Mouse (Mus musculus): ENCODE measurements at regions not wholly inside any gene's neighbourhood (a gene's known extent, or its start where the extent isn't known, plus 50 kb on each side); places are given as distances from the start of the nearest gene placed in this dataset.

DNA sequence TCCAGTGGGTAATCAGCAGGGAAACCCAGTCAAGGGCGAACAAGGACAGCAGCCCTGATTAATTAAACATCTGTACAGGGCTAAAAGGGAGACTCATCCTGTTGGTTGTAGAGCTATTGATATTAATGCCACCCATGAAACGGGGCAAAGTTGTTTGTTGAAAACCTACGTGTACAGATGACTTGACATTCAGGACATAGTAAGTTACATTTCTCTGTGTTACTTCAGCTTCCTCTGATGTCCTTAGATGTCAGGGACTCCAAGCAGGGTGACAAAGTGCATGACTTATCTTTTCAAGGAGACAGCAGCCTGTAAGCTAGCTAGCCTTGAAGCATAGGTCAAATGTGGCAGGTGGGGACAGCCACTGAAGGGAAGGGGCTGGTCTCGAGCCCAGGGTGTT is 390.5 kb downstream of the Ccdc171 start:
- DNase-seq (ENCODE audit: low spot score): no peak

DNA sequence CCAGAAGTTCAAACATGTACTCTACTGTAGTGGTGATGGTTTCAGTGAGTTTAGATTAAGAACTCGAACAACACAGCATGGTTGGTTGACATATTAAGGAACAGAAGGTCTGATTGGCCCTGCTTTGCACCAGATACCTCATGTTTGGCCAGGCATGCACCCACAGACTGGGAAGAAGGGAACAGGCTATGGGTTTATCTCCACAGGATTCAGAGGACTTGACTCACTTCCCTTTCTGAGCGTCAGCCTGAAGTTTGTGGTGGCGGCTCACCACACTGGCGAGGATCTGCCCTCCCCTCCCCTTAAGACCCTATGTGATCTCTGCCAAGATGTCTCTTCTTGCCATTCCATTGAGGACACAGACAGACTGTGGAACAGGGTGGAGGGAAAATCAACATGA is 391.7 kb downstream of the Ccdc171 start:
- no peak for DNase-seq (ENCODE audit: low spot score)

DNA sequence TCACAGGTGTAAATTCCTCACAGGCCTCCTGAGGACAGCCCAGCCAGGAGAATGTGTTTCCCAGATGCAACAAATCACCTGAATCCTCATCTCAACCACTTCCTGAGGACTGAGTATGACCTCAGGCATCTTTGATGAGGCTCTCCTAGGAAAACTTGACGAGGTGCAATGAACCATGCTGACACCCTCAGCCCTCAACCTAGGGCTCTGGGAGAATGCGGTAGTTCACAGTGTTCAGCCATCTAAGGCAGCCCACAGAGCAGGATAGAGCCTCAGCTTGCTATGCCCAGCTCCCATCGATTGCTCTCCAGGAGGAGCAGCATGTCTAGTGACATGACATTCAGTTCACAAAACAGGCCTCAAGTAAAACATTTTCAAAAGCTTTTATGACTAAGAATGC is 392.7 kb downstream of the Ccdc171 start:
- no peak for DNase-seq (ENCODE audit: low spot score)

DNA sequence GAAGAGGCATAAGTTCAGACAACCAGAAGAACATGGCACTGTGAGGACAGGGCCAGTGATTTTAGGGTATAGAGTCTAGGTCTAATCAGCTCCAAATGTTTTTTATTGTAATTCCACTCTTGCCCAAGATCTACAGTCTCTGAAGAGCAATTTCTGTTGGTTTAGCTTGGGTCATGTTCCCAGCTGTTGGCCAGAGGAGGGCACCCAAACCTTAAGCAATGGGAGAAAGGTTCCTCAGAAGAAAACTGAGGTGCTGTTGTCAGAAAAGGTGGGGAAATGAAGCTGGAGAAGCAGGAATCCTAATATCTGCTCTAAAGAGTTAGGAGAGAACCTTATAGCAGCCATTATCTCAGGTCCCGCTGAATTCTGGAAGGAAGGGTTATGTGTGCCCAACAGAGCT is 393.7 kb downstream of the Ccdc171 start:
- DNase-seq (ENCODE audit: low spot score): no peak

DNA sequence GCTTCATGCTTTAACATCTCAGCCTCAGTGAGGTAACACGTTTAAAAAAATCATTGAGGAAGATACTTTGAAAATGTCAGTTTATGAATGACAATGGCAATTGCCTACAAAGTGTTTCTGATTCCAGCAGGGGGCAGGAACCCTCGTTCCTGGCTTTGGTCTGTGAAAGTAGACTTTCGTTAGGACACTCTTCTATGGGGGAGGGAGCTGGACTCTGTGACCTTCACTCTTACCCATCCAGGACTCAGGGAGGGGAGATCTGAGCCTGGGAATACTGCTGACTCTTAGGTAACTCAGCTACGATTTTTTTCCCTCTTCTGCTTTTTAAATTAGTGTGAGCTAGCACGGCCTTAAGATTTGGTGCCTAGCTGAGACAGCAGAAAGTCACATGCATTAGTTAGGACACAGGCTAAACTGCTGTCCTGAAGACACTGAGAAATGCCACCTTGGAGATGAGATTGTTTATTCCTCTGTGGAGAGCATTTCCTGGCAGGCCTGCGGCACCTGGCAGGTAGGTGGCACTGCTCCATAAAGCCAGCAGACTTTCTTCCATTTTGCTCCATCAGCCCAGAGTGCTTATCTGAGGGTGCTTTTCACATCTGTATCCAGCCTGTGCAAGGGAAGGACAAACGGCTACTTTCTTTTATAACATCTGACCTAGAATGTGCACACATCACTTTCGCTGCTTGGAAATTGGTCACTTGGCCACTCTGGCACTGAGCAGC is 399.9 kb downstream of the Ccdc171 start:
- no peak for DNase-seq (ENCODE audit: low spot score)

DNA sequence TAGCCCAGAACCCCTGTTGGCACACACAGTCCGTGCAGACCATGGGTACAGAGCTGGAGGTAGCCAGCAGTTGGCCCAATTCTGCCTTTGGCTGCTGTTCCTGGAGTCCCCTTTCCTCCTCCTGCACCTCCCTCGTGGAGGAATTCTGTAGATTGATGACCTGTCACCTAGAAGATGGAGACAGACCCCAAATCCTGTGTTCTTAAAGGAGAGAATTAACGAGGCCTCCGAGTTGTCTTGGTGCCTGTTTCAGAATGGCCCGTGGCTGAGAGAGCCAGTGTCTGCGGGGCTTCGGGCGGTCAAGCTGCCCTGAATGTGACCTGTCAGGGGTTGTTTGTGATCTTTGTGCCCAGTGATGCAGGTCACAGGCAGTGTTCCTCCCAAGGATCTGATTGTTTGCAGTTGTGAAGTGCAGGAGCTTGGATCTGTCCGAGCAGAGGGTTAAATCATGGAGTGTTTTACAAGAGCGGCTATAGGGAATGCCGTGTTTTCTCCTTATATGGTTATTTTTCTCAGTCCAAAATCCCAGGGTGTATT is 400.9 kb downstream of the Ccdc171 start:
- no peak for DNase-seq (ENCODE audit: low spot score)

DNA sequence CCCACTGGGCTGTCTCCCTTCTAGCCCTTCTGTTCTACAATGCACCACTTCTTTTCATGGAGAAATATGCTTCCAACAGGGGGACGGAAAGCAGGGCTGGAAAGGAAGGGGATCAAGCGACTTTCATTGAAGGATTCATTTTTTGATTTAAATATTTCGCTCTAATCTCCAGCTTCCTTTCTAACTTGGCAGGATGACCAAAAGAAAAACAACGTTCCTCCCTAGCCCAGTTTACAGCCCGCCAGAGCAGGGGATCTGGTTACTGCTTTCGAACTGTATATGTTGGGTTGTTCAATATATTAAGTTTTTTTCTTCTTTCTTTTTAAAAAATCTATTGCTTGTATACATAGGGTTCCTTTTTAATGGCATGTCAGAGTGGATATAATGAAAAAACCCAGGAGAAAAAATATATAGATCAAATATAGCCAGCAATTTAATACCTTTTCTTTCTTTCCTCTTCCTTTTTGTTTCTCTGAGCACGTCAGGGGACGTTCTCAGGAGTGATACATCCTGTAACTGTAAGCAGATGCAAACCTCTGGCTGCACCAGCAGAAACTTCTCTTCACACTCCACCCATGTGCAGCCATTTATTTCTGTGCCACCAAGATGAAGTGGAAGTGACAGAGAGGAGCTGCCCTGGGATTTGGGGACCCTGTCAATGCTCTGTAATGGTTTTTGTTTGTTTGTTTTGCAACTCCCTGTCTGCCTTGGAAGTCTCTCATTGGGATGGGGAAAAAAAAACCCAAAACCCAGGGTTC is 406.7 kb downstream of the Ccdc171 start:
- no peak for DNase-seq (ENCODE audit: low spot score)

DNA sequence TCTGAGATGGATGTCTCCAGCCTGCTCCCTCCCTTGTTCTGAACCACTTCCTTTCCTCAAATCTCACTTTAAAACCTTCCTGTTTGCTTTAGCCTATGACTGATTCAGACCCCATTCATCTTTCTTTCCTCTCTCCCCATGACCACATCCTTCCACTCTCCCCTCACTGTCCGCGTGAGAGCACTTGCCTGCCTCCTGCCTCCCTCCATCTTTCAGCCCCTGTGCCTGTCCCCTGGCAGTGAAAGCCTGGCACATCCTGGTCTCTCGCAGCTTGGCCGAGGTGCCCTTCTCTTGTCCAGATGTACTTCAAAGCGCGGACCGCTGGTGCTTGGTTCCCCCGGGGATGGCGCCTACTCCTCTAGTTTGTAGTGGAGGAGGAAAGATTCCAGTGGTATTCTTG is 416.3 kb downstream of the Ccdc171 start:
- no peak for DNase-seq (ENCODE audit: low spot score)

DNA sequence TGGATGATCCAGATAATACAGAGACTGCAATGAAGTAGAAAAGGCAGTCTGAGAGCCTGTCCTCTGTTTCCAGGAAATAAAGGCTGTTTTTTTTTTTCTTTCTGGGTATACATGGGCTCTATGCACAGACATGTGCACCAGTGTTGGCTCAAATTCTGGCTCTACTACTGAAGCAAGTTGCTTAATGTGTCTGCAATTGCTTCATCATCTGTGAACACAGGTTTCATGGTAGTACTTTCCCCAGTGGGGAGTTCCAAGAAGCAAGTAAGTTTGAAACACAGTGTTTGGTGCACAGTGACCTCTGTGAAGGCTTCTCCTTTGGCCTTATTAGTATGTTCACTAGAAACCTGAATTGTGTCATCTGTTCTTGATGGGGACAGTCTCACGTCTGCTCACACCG is 424.3 kb downstream of the Ccdc171 start:
- no peak for DNase-seq (ENCODE audit: low spot score)

DNA sequence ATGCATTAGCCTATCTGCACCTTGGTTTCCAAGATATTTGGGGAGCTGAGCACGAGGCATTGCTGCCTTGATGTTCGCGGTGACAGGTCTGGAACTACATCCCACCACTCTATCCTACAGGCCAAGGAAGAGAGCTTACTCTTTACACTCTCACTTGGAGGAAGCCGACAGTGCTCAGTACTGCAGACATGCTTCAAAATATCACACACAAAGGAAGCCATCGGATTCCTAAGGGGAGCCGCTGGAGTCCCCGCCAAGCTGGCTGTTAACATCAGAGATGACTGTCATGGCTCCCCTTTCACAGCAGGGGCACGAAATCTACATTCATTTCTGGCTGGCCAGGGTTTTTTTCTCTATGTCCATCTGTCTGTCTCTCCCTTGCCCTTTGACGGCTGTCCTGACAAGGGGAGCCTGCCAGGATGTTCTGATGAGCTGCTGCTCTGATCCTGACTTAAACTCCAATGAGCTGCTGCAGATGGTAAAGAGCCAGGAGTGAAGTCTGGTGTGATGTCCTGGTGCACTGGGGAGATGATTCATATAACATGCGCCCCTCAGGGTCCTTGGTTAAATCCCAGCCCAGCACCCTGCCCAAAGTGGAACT is 425.6 kb downstream of the Ccdc171 start:
- no peak for DNase-seq (ENCODE audit: low spot score)

DNA sequence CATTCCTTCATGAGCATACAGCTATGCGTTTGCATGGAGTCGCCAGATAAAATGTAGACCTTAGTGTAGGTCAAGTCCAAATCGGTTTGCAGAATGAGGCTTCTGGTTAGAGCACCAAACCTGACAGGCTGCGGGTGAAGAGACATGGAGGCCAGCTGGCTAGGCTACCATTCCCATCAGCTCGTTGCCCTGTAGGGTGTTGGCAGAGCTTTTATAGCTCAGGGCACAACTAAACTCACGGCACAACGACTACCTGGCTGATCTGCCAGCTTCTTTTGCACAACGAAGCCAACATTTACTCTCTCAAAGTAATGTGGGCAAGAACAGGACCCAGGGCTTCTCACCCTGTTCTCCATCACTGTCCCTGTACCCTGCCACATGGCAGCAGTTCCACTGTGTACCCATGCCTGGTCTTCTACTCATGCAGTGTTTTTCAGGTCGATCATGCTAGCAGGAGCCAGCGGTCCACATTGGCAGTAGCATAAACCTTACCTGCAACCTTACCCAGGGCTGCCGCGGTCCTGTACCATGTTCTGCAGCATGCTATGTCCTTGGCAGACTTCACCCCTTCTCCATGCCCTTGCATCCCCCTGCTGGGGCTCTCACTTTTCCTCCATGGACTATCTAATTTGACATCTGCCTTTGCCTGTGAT is 431.0 kb downstream of the Ccdc171 start:
- no peak for DNase-seq (ENCODE audit: low spot score)

DNA sequence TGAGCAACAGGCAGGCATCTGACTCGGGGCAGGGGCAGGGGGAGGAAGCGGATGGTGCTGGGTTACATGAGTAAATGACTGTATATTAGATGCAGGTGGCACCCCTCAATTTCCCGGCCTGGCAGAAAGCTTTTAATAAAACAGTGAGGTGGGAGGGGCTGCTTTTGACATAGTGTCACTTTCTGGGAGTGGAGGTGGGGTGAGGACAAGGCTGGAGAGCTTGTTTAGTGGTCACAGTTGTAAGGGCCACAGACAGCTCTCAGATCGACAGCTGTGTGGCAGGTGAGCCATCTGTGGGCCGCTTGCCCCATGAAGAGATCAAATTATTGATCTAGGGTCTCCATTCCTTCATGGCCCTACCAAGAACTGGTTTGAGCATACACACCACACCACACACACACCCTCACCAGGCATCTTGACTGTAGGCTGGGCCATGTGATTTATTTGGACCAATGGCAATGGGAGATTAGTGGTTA is 431.9 kb downstream of the Ccdc171 start:
- DNase-seq (ENCODE audit: low spot score): no peak

DNA sequence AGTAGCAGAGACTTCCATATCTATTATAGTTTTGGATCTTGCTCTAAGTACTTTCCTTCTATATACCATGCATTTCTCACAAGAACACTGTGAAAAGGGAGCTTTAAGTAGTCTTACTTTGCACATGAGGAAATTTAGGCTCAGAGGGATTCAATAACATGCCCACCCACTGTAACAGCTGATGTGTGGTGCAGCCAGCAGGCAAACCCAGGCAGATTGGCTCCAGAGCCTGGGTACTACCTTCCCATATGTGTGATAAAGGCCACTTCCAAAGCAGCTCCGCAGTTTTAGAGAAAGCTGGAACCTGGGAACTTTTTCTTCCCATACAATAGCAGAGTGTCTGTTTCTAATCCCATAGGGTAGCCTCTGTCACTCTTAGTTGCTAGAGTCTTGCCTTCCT is 441.6 kb downstream of the Ccdc171 start:
- DNase-seq (ENCODE audit: low spot score): no peak

DNA sequence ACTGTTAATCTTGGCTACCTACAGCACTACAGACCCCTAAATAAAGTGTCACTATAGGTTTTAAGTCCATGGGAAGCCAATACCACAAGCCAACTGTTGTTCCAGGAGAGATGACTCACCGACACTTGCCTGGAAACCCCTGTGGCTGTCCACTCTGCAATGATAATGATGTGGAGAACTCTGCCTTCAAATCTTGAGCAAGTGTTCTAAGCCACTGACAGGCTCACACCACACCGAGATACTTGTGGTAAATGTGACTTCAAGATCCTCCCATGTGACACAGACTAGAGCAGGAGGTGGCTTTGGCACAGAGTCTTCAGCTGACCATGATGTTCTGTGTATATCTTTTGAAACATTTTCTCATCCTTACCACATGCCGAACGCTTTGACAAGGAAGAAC is 447.8 kb downstream of the Ccdc171 start:
- no peak for DNase-seq (ENCODE audit: low spot score)

DNA sequence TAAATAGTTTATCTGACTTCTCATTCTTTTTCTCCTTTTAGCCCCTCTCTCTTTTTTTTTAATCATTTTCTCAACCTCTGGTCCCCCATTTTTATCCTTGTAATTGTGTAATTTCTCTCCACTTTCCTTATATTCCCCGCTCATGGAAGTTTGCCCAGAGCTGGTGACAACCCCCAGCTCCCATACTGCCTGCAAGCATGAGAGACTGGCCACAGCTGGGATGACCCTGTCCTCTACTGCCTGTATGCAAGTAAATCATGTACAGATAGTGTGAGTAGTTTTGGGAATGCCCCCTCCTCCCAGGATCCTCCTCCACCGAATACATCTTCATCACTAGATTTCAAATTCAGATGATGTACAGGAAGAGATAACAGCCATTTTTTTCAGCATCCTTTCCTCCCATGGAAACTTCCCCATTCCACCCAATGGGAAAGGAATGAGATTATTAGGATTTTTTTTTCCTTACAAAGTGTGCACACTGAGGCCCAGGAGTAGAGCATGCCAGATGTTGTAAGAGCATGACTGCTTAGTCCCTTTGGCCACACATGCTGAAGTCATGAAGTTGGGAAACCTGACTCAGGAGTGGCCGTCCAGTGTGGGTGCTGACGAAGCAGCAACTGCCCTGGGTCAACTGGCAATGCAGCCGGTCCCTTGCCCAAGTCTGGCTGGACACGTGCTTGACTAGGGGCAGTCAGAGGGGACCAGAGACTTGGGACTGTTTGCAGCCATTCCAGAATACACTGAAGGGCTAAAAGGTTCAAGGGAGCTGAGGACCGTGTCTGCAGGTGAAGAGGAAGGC is 449.1 kb downstream of the Ccdc171 start:
- no peak for DNase-seq (ENCODE audit: low spot score)

DNA sequence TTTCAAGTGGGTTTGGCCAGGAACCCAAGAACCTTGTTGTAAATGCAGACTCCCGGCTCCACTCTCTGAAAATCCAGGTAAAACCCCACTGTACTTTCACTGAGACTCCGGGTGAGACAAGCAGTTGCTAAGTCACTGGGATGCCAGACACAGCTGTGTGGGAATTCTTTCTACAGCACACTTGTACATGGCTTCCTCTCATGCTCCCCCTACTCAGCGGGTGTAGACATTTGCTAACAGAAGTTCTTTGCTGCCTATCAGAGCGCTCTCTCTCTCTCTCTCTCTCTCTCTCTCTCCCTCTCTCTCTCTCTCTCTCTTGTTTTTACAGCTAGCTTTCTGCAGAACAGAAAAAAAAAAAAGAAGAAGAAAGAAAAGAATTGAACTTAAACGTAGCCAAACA is 450.2 kb downstream of the Ccdc171 start:
- no peak for DNase-seq (ENCODE audit: low spot score)

DNA sequence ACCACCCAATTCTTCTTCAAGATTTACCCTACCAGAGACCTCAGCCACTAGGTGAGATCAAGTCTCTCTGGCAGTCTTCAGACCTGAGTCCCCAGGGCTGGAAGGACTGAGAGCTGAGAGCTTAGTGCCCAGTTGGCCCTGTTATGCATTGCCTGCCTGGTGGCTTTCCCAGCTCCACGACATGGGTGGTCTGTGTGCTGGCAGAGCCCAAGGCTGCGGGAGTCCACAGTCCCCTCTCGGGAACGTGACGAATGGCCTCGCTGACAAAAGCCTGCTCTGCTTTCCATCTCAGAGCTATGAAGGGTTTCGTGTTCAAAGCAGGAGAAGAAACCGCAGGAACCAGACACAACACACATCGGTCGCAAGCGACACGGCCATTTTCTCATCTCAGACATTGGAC is 450.7 kb downstream of the Ccdc171 start:
- no peak for DNase-seq (ENCODE audit: low spot score)

DNA sequence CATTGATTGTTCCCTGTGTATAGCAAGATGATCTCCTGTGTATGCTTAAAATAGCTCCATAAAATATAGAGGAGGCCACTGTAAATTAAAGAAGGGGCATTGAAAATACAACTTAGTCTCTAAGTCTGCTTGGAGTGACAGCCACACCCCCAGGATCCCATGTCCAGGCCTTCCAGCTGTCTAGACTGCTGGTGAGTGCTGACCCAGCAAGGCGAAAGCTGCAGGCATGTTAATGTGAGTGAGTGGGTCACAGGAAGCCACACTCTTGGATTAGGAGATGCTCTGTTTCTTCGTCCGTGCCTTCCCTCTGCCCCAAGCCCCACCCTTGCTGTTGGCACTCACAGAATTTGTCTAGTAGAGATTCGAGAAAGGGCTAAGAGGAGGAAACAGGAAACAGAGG is 453.7 kb downstream of the Ccdc171 start:
- DNase-seq (ENCODE audit: low spot score): no peak

DNA sequence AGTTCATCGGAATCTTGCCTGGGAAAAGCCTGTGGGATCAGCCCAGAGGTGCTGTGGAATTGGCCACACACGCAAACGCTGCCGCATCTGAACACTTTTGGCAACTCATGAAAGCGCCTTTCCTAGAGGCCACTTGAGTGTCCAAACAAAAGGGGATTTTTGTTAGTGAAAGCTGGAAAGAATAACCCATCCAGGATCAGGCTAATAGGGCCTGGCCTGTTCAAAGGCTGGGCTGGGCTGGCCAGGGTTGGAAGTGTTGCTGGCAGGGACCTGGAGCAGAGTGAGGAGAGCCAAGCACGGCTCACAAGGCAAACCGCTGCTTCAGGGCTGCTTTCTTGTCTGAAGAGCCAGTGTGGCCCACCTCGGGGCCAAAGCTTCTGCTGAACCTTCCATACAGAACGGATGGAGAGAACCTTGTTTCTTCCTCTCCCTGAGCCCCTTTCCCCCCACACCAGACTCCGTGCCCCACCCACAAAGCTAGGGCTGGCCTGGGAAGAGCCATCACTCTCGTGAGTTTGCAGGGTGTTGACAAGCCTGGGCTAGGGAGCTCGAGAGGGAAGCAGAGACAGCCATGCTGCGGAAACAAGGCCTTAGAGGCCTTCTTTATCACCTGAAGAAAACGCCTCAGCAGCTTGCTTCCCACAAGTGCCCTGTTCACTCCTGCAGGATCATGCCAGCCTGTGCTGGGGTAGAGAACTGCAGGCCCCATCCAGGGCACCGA is 459.5 kb downstream of the Ccdc171 start:
- no peak for DNase-seq (ENCODE audit: low spot score)

DNA sequence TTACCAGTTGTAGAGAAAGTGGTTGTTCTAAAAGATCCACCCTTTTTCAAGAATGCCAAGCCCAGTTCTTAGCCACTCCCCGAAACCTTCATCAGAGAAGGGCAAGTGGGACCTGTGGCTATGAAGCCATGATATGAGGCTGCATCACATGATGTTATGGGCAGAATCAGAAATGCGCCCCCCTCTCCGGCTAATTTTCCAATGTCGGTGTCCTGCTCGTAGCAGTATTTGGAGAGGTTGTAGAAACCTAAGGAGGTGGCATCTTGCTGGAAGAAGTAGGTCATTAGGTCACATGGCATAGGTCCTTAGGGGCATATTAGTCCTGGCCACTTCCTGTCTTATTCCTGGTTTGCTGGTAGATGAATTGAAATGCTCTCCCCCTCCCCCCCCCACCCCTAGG is 460.1 kb downstream of the Ccdc171 start:
- DNase-seq (ENCODE audit: low spot score): no peak

All from left cerebral cortex, adult 11 months (tissue).